Mouse (Mus musculus) CH12.LX (cell line): ENCODE measurements around the gene Rph3al. TPM values are rescaled to one million over a fixed set of nuclear protein-coding genes. Genes with fewer than 3 reads are reported as not detected.

Source experiments
- DNase-seq: peaks from one replicate; pipeline ENCODE4 v3.0.0-alpha.2; 2013; ENCODE audit errors: extremely low read depth
- H3K27ac ChIP-seq: 2 replicates; pipeline ENCODE4 v1.5.1; 2012; ENCODE audit warnings: low read depth, mild to moderate bottlenecking, control low read depth, moderate library complexity; ENCODE audit not compliant: insufficient read depth
- H3K27me3 ChIP-seq: replicated peaks from 2 replicates; pipeline ENCODE3; 2012; ENCODE audit warnings: inconsistent platforms
- H3K36me3 ChIP-seq, 2 experiments: replicated peaks in 1 of 2; 2 replicates each; pipeline versions ENCODE3 to v1.6.1; 2012; ENCODE audit warnings: inconsistent platforms in 1 of 2, low read length in 1 of 2, mild to moderate bottlenecking in 1 of 2, mixed read lengths in 1 of 2, moderate library complexity in 1 of 2; ENCODE audit not compliant: control insufficient read depth in 1 of 2, insufficient read depth in 1 of 2
- H3K4me1 ChIP-seq, 2 experiments: 2 replicates each; pipeline ENCODE4 v1.6.1; 2012; ENCODE audit warnings: inconsistent platforms in 1 of 2, moderate library complexity in 1 of 2; ENCODE audit not compliant: insufficient read depth in 2 of 2, control insufficient read depth in 1 of 2
- H3K4me2 ChIP-seq: 2 replicates; pipeline ENCODE4 v1.6.1; 2012; ENCODE audit warnings: low read depth, mild to moderate bottlenecking, control low read depth; ENCODE audit not compliant: poor library complexity, insufficient read depth, severe bottlenecking
- H3K4me3 ChIP-seq, 3 experiments: fragments of 150-350 bp in 1 of 3; sonication (generic) in 1 of 3; replicated peaks in 1 of 3; 2 replicates each; pipeline versions ENCODE3 to v1.5.1; 2011 to 2012; ENCODE audit warnings: low read depth in 2 of 3, low read length in 2 of 3, mild to moderate bottlenecking in 2 of 3, moderate library complexity in 2 of 3, control low read depth in 1 of 3, improper control_type of control experiment in 1 of 3, inconsistent platforms in 1 of 3, mixed read lengths in 1 of 3; ENCODE audit not compliant: poor library complexity in 1 of 3
- H3K79me2 ChIP-seq: replicated peaks from 2 replicates; pipeline ENCODE4 v1.6.1; 2012; ENCODE audit warnings: mild to moderate bottlenecking, moderate library complexity; ENCODE audit not compliant: control insufficient read depth, poor library complexity, insufficient read depth, severe bottlenecking; ENCODE audit errors: extremely low read depth
- H3K9ac ChIP-seq: 2 replicates; pipeline ENCODE4 v1.6.1; 2012; ENCODE audit warnings: low read depth, mild to moderate bottlenecking, control low read depth, moderate library complexity; ENCODE audit not compliant: insufficient read depth
- H3K9me3 ChIP-seq: replicated peaks from 2 replicates; pipeline ENCODE3; 2012; ENCODE audit warnings: low read length, inconsistent platforms, mixed read lengths
- CTCF ChIP-seq, 2 experiments: IDR thresholded peaks in 1 of 2; conservative IDR thresholded peaks in 1 of 2; 2 replicates each; pipeline ENCODE4 v1.5.1; 2011 to 2012; ENCODE audit warnings: low read depth in 2 of 2, low read length in 2 of 2, improper control_type of control experiment in 1 of 2, inconsistent platforms in 1 of 2, mild to moderate bottlenecking in 1 of 2, moderate library complexity in 1 of 2
- ETS1 ChIP-seq: conservative IDR thresholded peaks from 2 replicates; pipeline ENCODE4 v1.6.1; 2012; ENCODE audit warnings: low read depth, mild to moderate bottlenecking, inconsistent platforms, low read length, improper control_type of control experiment, moderate library complexity
- HCFC1 ChIP-seq: IDR thresholded peaks from 2 replicates; pipeline ENCODE4 v1.6.1; 2012; ENCODE audit warnings: low read depth, mild to moderate bottlenecking, inconsistent platforms, low read length, improper control_type of control experiment
- IRF4 ChIP-seq: IDR thresholded peaks from 2 replicates; pipeline ENCODE4 v1.6.1; 2014; ENCODE audit warnings: low read depth, mild to moderate bottlenecking, inconsistent platforms, low read length, improper control_type of control experiment
- JUND ChIP-seq: conservative IDR thresholded peaks from 2 replicates; pipeline ENCODE4 v1.6.1; 2011; ENCODE audit warnings: low read depth, low read length, improper control_type of control experiment
- KAT2A ChIP-seq: IDR thresholded peaks from 2 replicates; pipeline ENCODE4 v1.6.1; 2012; ENCODE audit warnings: low read length, improper control_type of control experiment, inconsistent platforms; ENCODE audit not compliant: insufficient replicate concordance
- MAFK ChIP-seq: IDR thresholded peaks from 2 replicates; pipeline ENCODE4 v1.6.1; 2011; ENCODE audit warnings: low read length, improper control_type of control experiment; ENCODE audit not compliant: insufficient replicate concordance
- MAZ ChIP-seq: IDR thresholded peaks from 2 replicates; pipeline ENCODE4 v1.6.1; 2012; ENCODE audit warnings: low read depth, mild to moderate bottlenecking, inconsistent platforms, low read length, improper control_type of control experiment, moderate library complexity
- MXI1 ChIP-seq: IDR thresholded peaks from 2 replicates; pipeline ENCODE4 v1.6.1; 2011; ENCODE audit warnings: mild to moderate bottlenecking, low read depth, low read length, improper control_type of control experiment
- MYC ChIP-seq: IDR thresholded peaks from 2 replicates; pipeline ENCODE4 v1.6.1; 2011; ENCODE audit warnings: low read depth, mild to moderate bottlenecking, improper control_type of control experiment, low read length
- PAX5 ChIP-seq: IDR thresholded peaks from 2 replicates; pipeline ENCODE4 v1.6.1; 2012; ENCODE audit warnings: low read length, inconsistent platforms, mixed read lengths
- POLR2AphosphoS2 ChIP-seq: IDR thresholded peaks from 2 replicates; pipeline ENCODE4 v1.6.1; 2011; ENCODE audit warnings: low read depth, low read length, improper control_type of control experiment
- RAD21 ChIP-seq: IDR thresholded peaks from 2 replicates; pipeline ENCODE4 v1.6.1; 2011; ENCODE audit warnings: low read depth, mild to moderate bottlenecking, low read length, improper control_type of control experiment, moderate library complexity
- RCOR1 ChIP-seq: conservative IDR thresholded peaks from 2 replicates; pipeline ENCODE4 v1.6.1; 2012; ENCODE audit warnings: low read depth, mild to moderate bottlenecking, inconsistent platforms, low read length, improper control_type of control experiment
- SIN3A ChIP-seq: IDR thresholded peaks from 2 replicates; pipeline ENCODE4 v1.6.1; 2012; ENCODE audit warnings: low read length, improper control_type of control experiment, inconsistent platforms
- TBP ChIP-seq: conservative IDR thresholded peaks from 2 replicates; pipeline ENCODE4 v1.6.1; 2011; ENCODE audit warnings: low read depth, low read length, improper control_type of control experiment
- USF2 ChIP-seq: conservative IDR thresholded peaks from 2 replicates; pipeline ENCODE4 v1.6.1; 2011; ENCODE audit warnings: low read depth, low read length, improper control_type of control experiment
- ZC3H11A ChIP-seq: IDR thresholded peaks from 2 replicates; pipeline ENCODE4 v1.6.1; 2012; ENCODE audit warnings: low read depth, mild to moderate bottlenecking, inconsistent platforms, low read length, improper control_type of control experiment
- dilution Hi-C: fragments of 300-500 bp; cut with MboI; formaldehyde crosslinking; loops from 2 replicates; pipeline ENCODE4 v1.14.3; 2020; ENCODE audit warnings: low sequenced_read_pairs; ENCODE audit not compliant: extremely low pct_unique_long_range_greater_than_20kb, extremely low pct_ligation_motif_present
- in situ Hi-C: fragments of 300-500 bp; cut with MboI; formaldehyde crosslinking; loops from 3 replicates; pipeline ENCODE4 v1.14.3; 2019; ENCODE audit warnings: low sequenced_read_pairs, low pct_ligation_motif_present, low pct_unique_long_range_greater_than_20kb, mixed read lengths
- polyA plus RNA-seq: library from polyadenylated mRNA; unstranded; fragments of >175 nt; gene quantifications from 2 replicates; pipeline ENCODE4 v1.2.1, GENCODE M21; 2012; ENCODE audit warnings: low read depth; ENCODE audit not compliant: insufficient read length
- total RNA-seq, 2 experiments: library from RNA; depleted of rRNA; stranded (reverse); fragments of 300-350 nt in 1 of 2; fragments of >200 nt in 1 of 2; gene quantifications; 2 replicates each; pipeline ENCODE4 v1.2.3; 2012 to 2014

Rph3al gene
- total and polyA plus RNA-seq, 3 experiments = 0.34 to 0.39 TPM; not detected in 1

DNA sequence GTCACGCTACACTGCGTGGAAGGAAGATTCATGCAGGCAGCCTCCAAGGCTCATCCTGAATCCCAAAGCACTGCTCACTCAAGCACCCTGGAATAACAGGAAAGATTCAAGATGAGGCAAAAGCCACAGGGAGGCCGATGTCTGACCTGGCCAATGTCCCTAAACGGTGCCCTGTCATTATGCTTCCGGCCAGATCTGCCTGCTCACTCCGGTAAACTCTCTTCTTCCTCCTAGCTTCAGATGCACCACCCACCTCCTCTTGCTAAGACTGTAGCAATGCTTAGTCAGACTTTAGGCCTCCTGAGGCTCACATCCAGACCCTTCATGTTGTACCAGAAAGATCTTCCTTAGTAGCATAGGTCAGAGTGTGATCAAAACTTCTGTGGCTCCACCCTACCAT is 19.1 kb downstream of the Rph3al start:
- Histone ChIP-seq H3K79me2 (no peaks in the 10 kb centered on the region), H3K4me3 (no peak overlapping the region), H3K4me2 (no peak overlapping the region), H3K36me3 (no peaks in the 10 kb centered on the region), H3K27me3 (no peaks in the 10 kb centered on the region), H3K9me3 (no peaks in the 10 kb centered on the region), H3K4me1 (peaks cover 2 to 5% of the 10 kb centered on the region in 2 experiments; a peak in 2 of 4 replicates), H3K9ac (no peak overlapping the region), H3K27ac (no peak overlapping the region)
- no peak for TF ChIP-seq JUND
- no peak for TF ChIP-seq ZC3H11A
- no peak for TF ChIP-seq MAZ
- TF ChIP-seq RAD21 = no peak
- dilution Hi-C loops (no loop called here), in situ Hi-C loops (no loop called here)
- DNase-seq = no peak

DNA sequence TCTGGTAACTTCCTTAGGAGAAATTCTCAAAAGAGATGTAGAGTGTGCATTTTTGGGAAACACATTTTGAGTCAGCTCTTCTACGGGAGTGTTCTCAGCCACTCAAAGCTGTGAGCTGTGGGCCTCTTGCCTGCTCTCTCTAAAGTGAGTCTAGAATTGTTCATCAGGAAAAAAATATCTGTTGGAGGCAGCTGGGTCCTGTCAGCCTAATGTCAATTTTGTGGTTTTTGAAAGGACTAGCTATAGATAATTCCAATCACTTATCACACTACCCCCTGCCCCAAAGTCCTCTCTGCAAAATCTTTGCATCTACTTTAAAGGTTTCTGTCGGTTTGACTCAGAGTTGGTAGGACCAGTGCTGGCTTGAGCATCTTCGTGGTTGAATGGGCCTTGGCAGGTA is 20.9 kb downstream of the Rph3al start:
- peaks cover 2 to 10% of the 10 kb centered on the region in 2 experiments; a peak in 3 of 4 replicates for H3K4me1 ChIP-seq
- H3K27me3 ChIP-seq = no peaks in the 10 kb centered on the region
- TF ChIP-seq PAX5 (no peak), MAFK (no peak), RCOR1 (no peak), KAT2A (no peak), MYC (no peak), IRF4 (no peak), CTCF (conservative IDR thresholded peaks at IDR 0.05 in 1 of 2, IDR thresholded peaks at IDR 0.05 in 1 of 2; ENCODE audit: low read depth in 2 of 2, low read length in 2 of 2) (no peak), RAD21 (no peak), USF2 (no peak), POLR2AphosphoS2 (no peak), MXI1 (no peak), ETS1 (no peak), TBP (no peak), HCFC1 (no peak), SIN3A (no peak)
- H3K4me2 ChIP-seq = no peak overlapping the region
- in situ Hi-C loops = no loop called here
- no peaks in the 10 kb centered on the region for H3K9me3 ChIP-seq
- no peak overlapping the region for H3K9ac ChIP-seq
- no peaks in the 10 kb centered on the region for H3K36me3 ChIP-seq
- dilution Hi-C loops = no loop called here
- no peak overlapping the region for H3K27ac ChIP-seq
- H3K79me2 ChIP-seq = no peaks in the 10 kb centered on the region
- H3K4me3 ChIP-seq = no peak overlapping the region
- DNase-seq = no peak
